Mouse (Mus musculus) heart, embryonic 10.5 days (tissue): ENCODE results near the gene Serpinb3a. TPM values are rescaled to one million over a fixed set of nuclear protein-coding genes. Genes with fewer than 3 reads are reported as not detected.
A peak's percentile ranks its signal among the peaks of the same experiment; 100 is the strongest.
"Not testable (repeated sequence)": the region's sequence is repeated elsewhere in the genome, so short reads cannot be mapped to it uniquely, and the experiment has no call there.

Experiments
- DNase-seq: peaks from one replicate; pipeline ENCODE4 v3.0.0-alpha.2; 2017; ENCODE audit warnings: low spot score
- H3K27ac ChIP-seq: fragments of 300-500 bp; sonication (generic); 2 replicates; pipeline ENCODE4 v1.5.1; 2016; ENCODE audit warnings: mild to moderate bottlenecking
- H3K27me3 ChIP-seq: fragments of 300-500 bp; sonication (generic); 2 replicates; pipeline ENCODE4 v1.6.1; 2016; ENCODE audit warnings: mild to moderate bottlenecking; ENCODE audit not compliant: poor library complexity, insufficient read depth, severe bottlenecking
- H3K36me3 ChIP-seq: fragments of 300-500 bp; sonication (generic); 2 replicates; pipeline ENCODE4 v1.6.1; 2016; ENCODE audit warnings: mild to moderate bottlenecking, moderate library complexity
- H3K4me1 ChIP-seq: fragments of 300-500 bp; sonication (generic); 2 replicates; pipeline ENCODE4 v1.6.1; 2016; ENCODE audit warnings: mild to moderate bottlenecking
- H3K4me3 ChIP-seq: fragments of 300-500 bp; sonication (generic); 2 replicates; pipeline ENCODE4 v1.5.1; 2016; ENCODE audit warnings: mild to moderate bottlenecking, moderate library complexity
- H3K9me3 ChIP-seq: fragments of 300-500 bp; sonication (generic); 2 replicates; pipeline ENCODE4 v1.6.1; 2016; ENCODE audit warnings: mild to moderate bottlenecking, moderate library complexity
- WGBS: fragments of 180-500 bp; shearing (Covaris S2); methylation state at CpG from one replicate; pipeline ENCODE4 v1.1.7; 2016; 5-methylcytosine and 5-hydroxymethylcytosine counted together
- polyA plus RNA-seq: library from polyadenylated mRNA; unstranded; fragments of >200 nt; fragmentation: Nextera tagmentation; extraction: Ambion mirVana; gene quantifications from 2 replicates; pipeline ENCODE4 v1.2.1, GENCODE M21; 2016

Serpinb3a gene
- not detected in 2 replicates for polyA plus RNA-seq

DNA sequence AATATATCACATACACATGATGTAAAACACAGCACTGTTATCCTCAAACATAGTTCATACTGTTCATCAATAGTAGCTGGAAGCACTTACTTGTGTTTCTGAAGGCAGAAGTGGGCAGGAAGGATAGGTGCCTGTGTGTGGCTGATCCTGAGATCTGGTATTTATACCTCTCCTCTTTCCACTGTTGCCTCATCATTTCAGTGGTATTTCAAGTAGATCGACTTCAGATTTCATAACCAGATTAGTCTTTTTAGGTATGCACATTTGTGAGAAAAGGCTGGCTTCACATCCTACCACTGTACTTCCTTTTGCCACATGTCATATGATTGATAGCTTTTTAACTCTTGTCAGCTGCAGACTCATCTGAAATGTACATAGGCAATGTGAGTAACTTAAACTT lies at the start of gene Serpinb3a:
Gene Serpinb3a, minus strand, starts transcription at position 101 of the 400 bp plus-strand sequence.
- no peaks in the 10 kb centered on the region for H3K4me1 ChIP-seq
- H3K36me3 ChIP-seq: no peaks in the 10 kb centered on the region
- H3K27ac ChIP-seq: no peak within 1 kb of the TSS
- H3K4me3 ChIP-seq: no peak within 1 kb of the TSS
- WGBS: 80% methylated on average over 1 of the region's 1 CpGs
- no peaks in the 10 kb centered on the region for H3K9me3 ChIP-seq
- no peaks in the 10 kb centered on the region for H3K27me3 ChIP-seq
- DNase-seq: no peak

DNA sequence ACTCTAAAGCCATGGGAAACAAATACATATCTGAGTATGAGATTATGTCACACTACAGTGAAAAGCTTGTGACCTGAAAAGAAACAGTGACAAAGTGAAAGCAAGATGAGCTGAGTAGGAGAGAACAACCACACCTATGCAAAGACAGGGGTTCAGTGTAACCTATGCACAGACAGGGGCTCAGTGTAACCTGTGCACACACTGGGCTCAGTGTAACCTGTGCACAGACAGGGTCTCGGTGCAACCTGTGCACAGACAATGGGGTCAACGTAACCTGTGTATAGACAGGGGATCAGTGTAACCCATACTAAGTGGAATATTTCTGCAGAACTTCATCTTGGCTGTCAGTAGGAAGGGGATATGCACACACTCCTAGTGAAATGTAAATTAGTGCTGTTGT lies 46.3 kb upstream of the Serpinb3a start:
- Histone ChIP-seq H3K27ac (no peak overlapping the region), H3K36me3 (no peaks in the 10 kb centered on the region), H3K9me3 (no peaks in the 10 kb centered on the region), H3K27me3 (no peaks in the 10 kb centered on the region), H3K4me1 (no peaks in the 10 kb centered on the region), H3K4me3 (no peak overlapping the region)
- DNase-seq: no peak
- 84% methylated on average over 2 of the region's 2 CpGs for WGBS

GRCm38 (mm10) chr1:107083406-107083805 lies 31.3 kb upstream of the Serpinb3a start, which contains the start of gene Serpinb3d:
Gene Serpinb3d (minus strand): TSS chr1:107083506.
- Histone ChIP-seq H3K36me3 (no peaks in the 10 kb centered on the region), H3K27ac (no peak within 1 kb of the TSS), H3K4me1 (no peaks in the 10 kb centered on the region), H3K9me3 (no peaks in the 10 kb centered on the region), H3K27me3 (no peaks in the 10 kb centered on the region), H3K4me3 (no peak within 1 kb of the TSS)
- no peak for DNase-seq

GRCm38 (mm10) chr1:107034236-107034635 lies 17.9 kb downstream of the Serpinb3a start:
- H3K27ac ChIP-seq, H3K36me3 ChIP-seq, H3K9me3 ChIP-seq, H3K4me1 ChIP-seq, H3K4me3 ChIP-seq, DNase-seq, H3K27me3 ChIP-seq: not testable (repeated sequence)
- WGBS: 75% methylated on average over 3 of the region's 3 CpGs

- Histone ChIP-seq H3K36me3 (no peaks in the 10 kb centered on the region), H3K4me3 (no peak overlapping the region)
Measured at GRCm38 (mm10) chr1:107025886-107026285, 26.2 kb downstream of the Serpinb3a start.

GRCm38 (mm10) chr1:107015210-107015609 lies 36.9 kb downstream of the Serpinb3a start:
- Histone ChIP-seq H3K27me3 (no peaks in the 10 kb centered on the region), H3K9me3 (no peaks in the 10 kb centered on the region), H3K36me3 (no peaks in the 10 kb centered on the region), H3K4me1 (no peaks in the 10 kb centered on the region), H3K4me3 (no peak overlapping the region), H3K27ac (no peak overlapping the region)
- WGBS: 77% methylated on average over 7 of the region's 7 CpGs
- DNase-seq: no peak

More at GRCm38 (mm10) chr1:107025886-107026285, 26.2 kb downstream of the Serpinb3a start:
- Histone ChIP-seq H3K27me3 (no peaks in the 10 kb centered on the region), H3K9me3 (no peaks in the 10 kb centered on the region), H3K4me1 (no peaks in the 10 kb centered on the region), H3K27ac (no peak overlapping the region)
- no peak for DNase-seq
- WGBS: 56% methylated on average over 1 of the region's 1 CpGs

DNA sequence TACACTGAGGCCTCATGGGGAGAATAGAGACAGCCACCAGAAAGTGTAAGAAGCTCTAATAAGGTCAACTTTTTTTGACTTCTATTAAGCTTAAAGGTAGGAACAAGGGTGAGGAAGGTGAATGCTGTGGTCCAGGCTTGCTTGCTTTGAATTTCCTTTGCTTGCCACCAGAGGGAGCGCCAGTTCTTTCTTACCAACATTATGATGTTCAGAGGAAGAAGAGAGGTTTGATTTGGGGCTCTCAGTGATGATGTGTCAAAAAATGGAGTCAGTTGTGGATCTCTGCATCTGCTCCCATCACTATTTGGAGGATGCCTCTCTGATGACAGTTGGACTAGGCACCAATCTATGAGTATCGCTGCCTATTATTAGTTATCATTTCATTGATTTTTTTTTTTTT lies 37.6 kb downstream of the Serpinb3a start:
- Histone ChIP-seq H3K9me3 (no peaks in the 10 kb centered on the region), H3K36me3 (no peaks in the 10 kb centered on the region), H3K4me3 (no peak overlapping the region), H3K27me3 (no peaks in the 10 kb centered on the region), H3K4me1 (no peaks in the 10 kb centered on the region), H3K27ac (no peak overlapping the region)
- peak; percentile 71 for DNase-seq
- WGBS: 42% methylated on average over 2 of the region's 2 CpGs

DNA sequence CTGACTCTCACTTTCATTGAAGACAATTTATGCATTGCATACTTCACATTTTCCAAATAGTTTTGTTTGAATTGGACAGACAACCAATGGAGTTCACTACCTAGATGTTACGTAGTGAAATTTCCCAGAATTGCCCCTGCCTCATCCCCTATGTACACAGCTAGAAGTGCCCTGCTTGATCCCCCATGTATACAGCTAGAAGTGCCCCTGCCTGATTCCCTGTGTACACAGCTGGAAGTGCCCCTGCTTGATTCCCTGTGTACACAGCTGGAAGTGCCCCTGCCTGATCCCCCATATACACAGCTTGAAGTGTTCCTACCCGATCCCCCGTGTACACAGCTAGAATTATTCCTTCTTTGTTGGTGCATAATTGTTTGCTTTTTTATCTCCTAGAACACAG lies 45.8 kb downstream of the Serpinb3a start:
- Histone ChIP-seq H3K27me3 (no peaks in the 10 kb centered on the region), H3K4me1 (no peaks in the 10 kb centered on the region), H3K27ac (no peak overlapping the region), H3K4me3 (no peak overlapping the region), H3K9me3 (no peaks in the 10 kb centered on the region), H3K36me3 (no peaks in the 10 kb centered on the region)
- DNase-seq: no peak
- 85% methylated on average over 3 of the region's 3 CpGs for WGBS

- Histone ChIP-seq H3K4me1 (no peaks in the 10 kb centered on the region; the same call in 1 of the 2 replicates), H3K9me3 (no peaks in the 10 kb centered on the region)
- WGBS: 86% methylated on average over 2 of the region's 2 CpGs
Measured at GRCm38 (mm10) chr1:107001754-107002153, 50.3 kb downstream of the Serpinb3a start.

DNA sequence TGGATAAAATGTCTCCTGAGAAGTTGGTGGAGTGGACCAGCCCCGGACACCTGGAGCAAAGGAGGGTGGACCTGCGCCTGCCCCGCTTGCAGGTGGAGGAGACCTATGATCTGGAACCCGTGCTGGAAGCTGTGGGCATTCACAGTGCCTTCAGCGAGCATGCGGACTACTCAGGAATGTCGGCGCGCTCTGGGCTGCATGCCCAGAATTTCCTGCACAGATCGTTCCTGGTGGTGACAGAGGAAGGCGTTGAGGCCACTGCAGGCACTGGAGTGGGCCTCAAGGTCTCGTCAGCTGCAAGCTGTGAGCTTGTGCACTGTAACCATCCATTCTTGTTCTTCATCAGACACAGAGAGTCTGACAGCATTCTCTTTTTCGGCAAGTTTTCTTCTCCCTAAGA lies 51.7 kb downstream of the Serpinb3a start:
- Histone ChIP-seq H3K27ac (no peak overlapping the region), H3K4me3 (no peak overlapping the region), H3K9me3 (no peaks in the 10 kb centered on the region), H3K36me3 (no peaks in the 10 kb centered on the region), H3K27me3 (no peaks in the 10 kb centered on the region), H3K4me1 (no peaks in the 10 kb centered on the region; the same call in 1 of the 2 replicates)
- WGBS: 51% methylated on average over 13 of the region's 13 CpGs
- peak; percentile 78 for DNase-seq

More at GRCm38 (mm10) chr1:107001754-107002153, 50.3 kb downstream of the Serpinb3a start:
- Histone ChIP-seq H3K36me3 (no peaks in the 10 kb centered on the region), H3K27me3 (no peaks in the 10 kb centered on the region), H3K4me3 (no peak overlapping the region), H3K27ac (no peak overlapping the region)
- DNase-seq: no peak

Other genes with a start within 250 kb of the Serpinb3a start
- not detected in 2 replicates for gene Serpinb5, start 191.1 kb downstream of the Serpinb3a start, polyA plus RNA-seq
- gene Serpinb12, start 117.9 kb downstream of the Serpinb3a start, polyA plus RNA-seq: 0.09 TPM in 1 of 2 replicates, not detected in the other
- gene Serpinb13, start 71.3 kb downstream of the Serpinb3a start, polyA plus RNA-seq: not detected in 2 replicates
- not detected in 2 replicates for gene Serpinb3d, start 31.2 kb upstream of the Serpinb3a start, polyA plus RNA-seq
- not detected in 2 replicates for gene Serpinb3b, start 226.1 kb upstream of the Serpinb3a start, polyA plus RNA-seq
- not detected in 2 replicates for gene Serpinb3c, start 226.1 kb upstream of the Serpinb3a start, polyA plus RNA-seq